Mouse (Mus musculus) CH12.LX (cell line): ENCODE measurements around the gene Cdh4. TPM values are rescaled to one million over a fixed set of nuclear protein-coding genes. Genes with fewer than 3 reads are reported as not detected.
A peak's percentile ranks its signal among the peaks of the same experiment; 100 is the strongest.

Experiments
- DNase-seq: peaks from one replicate; pipeline ENCODE4 v3.0.0-alpha.2; 2013; ENCODE audit errors: extremely low read depth
- H3K27ac ChIP-seq: 2 replicates; pipeline ENCODE4 v1.5.1; 2012; ENCODE audit warnings: low read depth, mild to moderate bottlenecking, control low read depth, moderate library complexity; ENCODE audit not compliant: insufficient read depth
- H3K27me3 ChIP-seq: replicated peaks from 2 replicates; pipeline ENCODE3; 2012; ENCODE audit warnings: inconsistent platforms
- H3K36me3 ChIP-seq, 2 experiments: replicated peaks in 1 of 2; 2 replicates each; pipeline versions ENCODE3 to v1.6.1; 2012; ENCODE audit warnings: inconsistent platforms in 1 of 2, low read length in 1 of 2, mild to moderate bottlenecking in 1 of 2, mixed read lengths in 1 of 2, moderate library complexity in 1 of 2; ENCODE audit not compliant: control insufficient read depth in 1 of 2, insufficient read depth in 1 of 2
- H3K4me1 ChIP-seq, 2 experiments: 2 replicates each; pipeline ENCODE4 v1.6.1; 2012; ENCODE audit warnings: inconsistent platforms in 1 of 2, moderate library complexity in 1 of 2; ENCODE audit not compliant: insufficient read depth in 2 of 2, control insufficient read depth in 1 of 2
- H3K4me2 ChIP-seq: 2 replicates; pipeline ENCODE4 v1.6.1; 2012; ENCODE audit warnings: low read depth, mild to moderate bottlenecking, control low read depth; ENCODE audit not compliant: poor library complexity, insufficient read depth, severe bottlenecking
- H3K4me3 ChIP-seq, 3 experiments: fragments of 150-350 bp in 1 of 3; sonication (generic) in 1 of 3; replicated peaks in 1 of 3; 2 replicates each; pipeline versions ENCODE3 to v1.5.1; 2011 to 2012; ENCODE audit warnings: low read depth in 2 of 3, low read length in 2 of 3, mild to moderate bottlenecking in 2 of 3, moderate library complexity in 2 of 3, control low read depth in 1 of 3, improper control_type of control experiment in 1 of 3, inconsistent platforms in 1 of 3, mixed read lengths in 1 of 3; ENCODE audit not compliant: poor library complexity in 1 of 3
- H3K79me2 ChIP-seq: replicated peaks from 2 replicates; pipeline ENCODE4 v1.6.1; 2012; ENCODE audit warnings: mild to moderate bottlenecking, moderate library complexity; ENCODE audit not compliant: control insufficient read depth, poor library complexity, insufficient read depth, severe bottlenecking; ENCODE audit errors: extremely low read depth
- H3K9ac ChIP-seq: 2 replicates; pipeline ENCODE4 v1.6.1; 2012; ENCODE audit warnings: low read depth, mild to moderate bottlenecking, control low read depth, moderate library complexity; ENCODE audit not compliant: insufficient read depth
- H3K9me3 ChIP-seq: replicated peaks from 2 replicates; pipeline ENCODE3; 2012; ENCODE audit warnings: low read length, inconsistent platforms, mixed read lengths
- CHD1 ChIP-seq: IDR thresholded peaks from 2 replicates; pipeline ENCODE4 v1.6.1; 2012; ENCODE audit warnings: low read depth, low read length, improper control_type of control experiment, inconsistent platforms
- CHD2 ChIP-seq: IDR thresholded peaks from 2 replicates; pipeline ENCODE4 v1.6.1; 2011; ENCODE audit warnings: low read length, improper control_type of control experiment
- CTCF ChIP-seq, 2 experiments: IDR thresholded peaks in 1 of 2; conservative IDR thresholded peaks in 1 of 2; 2 replicates each; pipeline ENCODE4 v1.5.1; 2011 to 2012; ENCODE audit warnings: low read depth in 2 of 2, low read length in 2 of 2, improper control_type of control experiment in 1 of 2, inconsistent platforms in 1 of 2, mild to moderate bottlenecking in 1 of 2, moderate library complexity in 1 of 2
- GABPA ChIP-seq: IDR thresholded peaks from 2 replicates; pipeline ENCODE4 v1.6.1; 2012; ENCODE audit warnings: low read depth, low read length, improper control_type of control experiment, inconsistent platforms; ENCODE audit not compliant: insufficient replicate concordance
- IRF4 ChIP-seq: IDR thresholded peaks from 2 replicates; pipeline ENCODE4 v1.6.1; 2014; ENCODE audit warnings: low read depth, mild to moderate bottlenecking, inconsistent platforms, low read length, improper control_type of control experiment
- JUN ChIP-seq: IDR thresholded peaks from 2 replicates; pipeline ENCODE4 v1.6.1; 2011; ENCODE audit warnings: low read depth, mild to moderate bottlenecking, low read length, improper control_type of control experiment, moderate library complexity; ENCODE audit not compliant: insufficient read depth
- MAX ChIP-seq: IDR thresholded peaks from 2 replicates; pipeline ENCODE4 v1.6.1; 2011; ENCODE audit warnings: low read length, improper control_type of control experiment
- MAZ ChIP-seq: IDR thresholded peaks from 2 replicates; pipeline ENCODE4 v1.6.1; 2012; ENCODE audit warnings: low read depth, mild to moderate bottlenecking, inconsistent platforms, low read length, improper control_type of control experiment, moderate library complexity
- MEF2A ChIP-seq: IDR thresholded peaks from 2 replicates; pipeline ENCODE4 v1.6.1; 2014; ENCODE audit warnings: low read depth, mild to moderate bottlenecking, inconsistent platforms, low read length, improper control_type of control experiment, borderline replicate concordance
- PAX5 ChIP-seq: IDR thresholded peaks from 2 replicates; pipeline ENCODE4 v1.6.1; 2012; ENCODE audit warnings: low read length, inconsistent platforms, mixed read lengths
- POLR2AphosphoS2 ChIP-seq: IDR thresholded peaks from 2 replicates; pipeline ENCODE4 v1.6.1; 2011; ENCODE audit warnings: low read depth, low read length, improper control_type of control experiment
- RAD21 ChIP-seq: IDR thresholded peaks from 2 replicates; pipeline ENCODE4 v1.6.1; 2011; ENCODE audit warnings: low read depth, mild to moderate bottlenecking, low read length, improper control_type of control experiment, moderate library complexity
- SIN3A ChIP-seq: IDR thresholded peaks from 2 replicates; pipeline ENCODE4 v1.6.1; 2012; ENCODE audit warnings: low read length, improper control_type of control experiment, inconsistent platforms
- TBP ChIP-seq: conservative IDR thresholded peaks from 2 replicates; pipeline ENCODE4 v1.6.1; 2011; ENCODE audit warnings: low read depth, low read length, improper control_type of control experiment
- UBTF ChIP-seq: IDR thresholded peaks from 2 replicates; pipeline ENCODE4 v1.6.1; 2012; ENCODE audit warnings: low read depth, mild to moderate bottlenecking, inconsistent platforms, low read length, improper control_type of control experiment, moderate library complexity
- USF1 ChIP-seq: IDR thresholded peaks from 2 replicates; pipeline ENCODE4 v1.6.1; 2014; ENCODE audit warnings: low read depth, mild to moderate bottlenecking, inconsistent platforms, low read length, improper control_type of control experiment
- ZC3H11A ChIP-seq: IDR thresholded peaks from 2 replicates; pipeline ENCODE4 v1.6.1; 2012; ENCODE audit warnings: low read depth, mild to moderate bottlenecking, inconsistent platforms, low read length, improper control_type of control experiment
- ZKSCAN1 ChIP-seq: IDR thresholded peaks from 2 replicates; pipeline ENCODE4 v1.6.1; 2012; ENCODE audit warnings: low read depth, inconsistent platforms, low read length, improper control_type of control experiment, borderline replicate concordance
- ZMIZ1 ChIP-seq: IDR thresholded peaks from 2 replicates; pipeline ENCODE4 v1.6.1; 2012; ENCODE audit warnings: low read depth, mild to moderate bottlenecking, inconsistent platforms, low read length, improper control_type of control experiment
- dilution Hi-C: fragments of 300-500 bp; cut with MboI; formaldehyde crosslinking; loops from 2 replicates; pipeline ENCODE4 v1.14.3; 2020; ENCODE audit warnings: low sequenced_read_pairs; ENCODE audit not compliant: extremely low pct_unique_long_range_greater_than_20kb, extremely low pct_ligation_motif_present
- in situ Hi-C: fragments of 300-500 bp; cut with MboI; formaldehyde crosslinking; loops from 3 replicates; pipeline ENCODE4 v1.14.3; 2019; ENCODE audit warnings: low sequenced_read_pairs, low pct_ligation_motif_present, low pct_unique_long_range_greater_than_20kb, mixed read lengths
- polyA plus RNA-seq: library from polyadenylated mRNA; unstranded; fragments of >175 nt; gene quantifications from 2 replicates; pipeline ENCODE4 v1.2.1, GENCODE M21; 2012; ENCODE audit warnings: low read depth; ENCODE audit not compliant: insufficient read length
- total RNA-seq, 2 experiments: library from RNA; depleted of rRNA; stranded (reverse); fragments of 300-350 nt in 1 of 2; fragments of >200 nt in 1 of 2; gene quantifications; 2 replicates each; pipeline ENCODE4 v1.2.3; 2012 to 2014

The Cdh4 gene
- total and polyA plus RNA-seq, 3 experiments = not detected

DNA sequence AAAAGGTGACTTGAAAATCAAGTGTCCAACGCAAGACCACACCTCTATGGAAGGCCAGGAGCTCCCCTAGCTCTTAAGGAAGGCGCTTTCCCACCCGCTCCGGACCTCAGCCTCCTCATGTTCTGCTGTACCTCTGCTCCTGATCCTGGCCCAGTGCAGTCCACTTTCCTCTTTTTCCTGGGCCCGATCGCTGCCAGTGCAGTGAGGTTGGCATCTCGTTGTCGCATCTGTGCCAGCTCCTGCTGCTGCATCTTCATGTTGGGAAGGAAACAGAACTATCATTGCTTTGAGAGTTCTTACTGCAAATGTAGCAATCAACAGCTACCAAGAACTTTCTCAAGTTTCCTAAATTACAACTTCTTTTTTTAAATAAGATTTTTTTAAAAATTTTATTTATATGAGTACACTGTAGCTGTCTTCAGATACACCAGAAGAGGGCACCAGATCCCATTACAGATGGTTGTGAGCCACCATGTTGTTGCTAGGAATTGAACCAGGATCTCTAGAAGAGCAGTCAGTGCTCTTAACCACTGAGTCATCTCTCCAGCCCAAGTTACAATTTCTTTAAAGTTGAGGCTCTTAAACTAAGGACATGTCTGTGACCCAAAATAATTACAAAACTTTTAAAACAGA is 478.9 kb downstream of the Cdh4 start:
- H3K27ac ChIP-seq = no peak overlapping the region
- DNase-seq = no peak
- in situ Hi-C loops = loop anchor here (5.0 kb wide), 1 partner anchor 126 kb away; no protein-coding TSS in a partner anchor
- H3K4me1 ChIP-seq = peaks cover 4 to 15% of the 10 kb centered on the region in 2 experiments
- dilution Hi-C loops = loop anchor here (25.0 kb wide), 1 partner anchor 141 kb away; the partner anchor contains the start of gene Mtg2
- H3K36me3 ChIP-seq = peaks cover 39 to 94% of the 10 kb centered on the region in 2 experiments
- H3K27me3 ChIP-seq = no peaks in the 10 kb centered on the region
- H3K4me2 ChIP-seq = no peak overlapping the region
- H3K79me2 ChIP-seq = no peaks in the 10 kb centered on the region
- H3K9ac ChIP-seq = no peak overlapping the region
- no peaks in the 10 kb centered on the region for H3K9me3 ChIP-seq
- H3K4me3 ChIP-seq = no peak overlapping the region
- no peak for TF ChIP-seq GABPA
- TF ChIP-seq RAD21 = peak; percentile 6
- peak in 1 of 2 experiments; percentile 28; a peak in 2 of 4 replicates for TF ChIP-seq CTCF (conservative IDR thresholded peaks at IDR 0.05 in 1 of 2, IDR thresholded peaks at IDR 0.05 in 1 of 2; ENCODE audit: low read depth in 2 of 2, low read length in 2 of 2)

DNA sequence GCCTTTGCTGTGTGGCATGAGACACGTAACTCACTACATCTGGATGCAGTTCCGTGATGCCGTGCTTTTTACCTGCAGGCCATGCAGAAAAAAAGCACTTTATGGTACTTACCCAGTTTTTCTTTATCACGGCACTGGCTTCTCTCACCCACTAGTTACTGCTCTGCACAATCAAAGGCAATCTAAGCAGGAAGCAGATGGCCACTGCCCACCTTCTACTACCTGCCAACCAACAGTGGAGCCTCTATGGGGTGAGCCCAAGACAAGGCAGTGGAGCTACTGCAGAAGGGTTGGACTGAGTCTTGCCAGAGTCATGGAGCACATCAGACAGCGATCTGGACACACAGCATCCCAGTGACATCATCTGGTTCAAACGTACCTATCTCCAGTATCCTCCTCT is 481.8 kb downstream of the Cdh4 start:
- dilution Hi-C loops = loop anchor here (25.0 kb wide), 1 partner anchor 138 kb away; the partner anchor contains the start of gene Mtg2
- in situ Hi-C loops = loop anchor here (5.0 kb wide), 1 partner anchor 123 kb away; no protein-coding TSS in a partner anchor
- Histone ChIP-seq H3K9me3 (no peaks in the 10 kb centered on the region), H3K4me1 (peaks cover 4 to 15% of the 10 kb centered on the region in 2 experiments), H3K27ac (no peak overlapping the region), H3K9ac (no peak overlapping the region), H3K4me3 (no peak overlapping the region), H3K36me3 (peaks cover 38 to 91% of the 10 kb centered on the region in 2 experiments)
- TF ChIP-seq SIN3A (no peak), UBTF (no peak), ZMIZ1 (no peak), POLR2AphosphoS2 (no peak), JUN (no peak), MAX (no peak), MEF2A (no peak), CHD2 (no peak), IRF4 (no peak), ZC3H11A (no peak), USF1 (no peak), PAX5 (no peak), ZKSCAN1 (no peak), MAZ (no peak), RAD21 (no peak), CHD1 (no peak), TBP (no peak)
- TF ChIP-seq, all 38 proteins: peak for 0
- Histone ChIP-seq H3K4me2 (no peak overlapping the region), H3K79me2 (no peaks in the 10 kb centered on the region), H3K27me3 (no peaks in the 10 kb centered on the region)
- no peak for DNase-seq
